8 mouse cellular contexts compared by ENCODE assay signal in the genomic region with DNA sequence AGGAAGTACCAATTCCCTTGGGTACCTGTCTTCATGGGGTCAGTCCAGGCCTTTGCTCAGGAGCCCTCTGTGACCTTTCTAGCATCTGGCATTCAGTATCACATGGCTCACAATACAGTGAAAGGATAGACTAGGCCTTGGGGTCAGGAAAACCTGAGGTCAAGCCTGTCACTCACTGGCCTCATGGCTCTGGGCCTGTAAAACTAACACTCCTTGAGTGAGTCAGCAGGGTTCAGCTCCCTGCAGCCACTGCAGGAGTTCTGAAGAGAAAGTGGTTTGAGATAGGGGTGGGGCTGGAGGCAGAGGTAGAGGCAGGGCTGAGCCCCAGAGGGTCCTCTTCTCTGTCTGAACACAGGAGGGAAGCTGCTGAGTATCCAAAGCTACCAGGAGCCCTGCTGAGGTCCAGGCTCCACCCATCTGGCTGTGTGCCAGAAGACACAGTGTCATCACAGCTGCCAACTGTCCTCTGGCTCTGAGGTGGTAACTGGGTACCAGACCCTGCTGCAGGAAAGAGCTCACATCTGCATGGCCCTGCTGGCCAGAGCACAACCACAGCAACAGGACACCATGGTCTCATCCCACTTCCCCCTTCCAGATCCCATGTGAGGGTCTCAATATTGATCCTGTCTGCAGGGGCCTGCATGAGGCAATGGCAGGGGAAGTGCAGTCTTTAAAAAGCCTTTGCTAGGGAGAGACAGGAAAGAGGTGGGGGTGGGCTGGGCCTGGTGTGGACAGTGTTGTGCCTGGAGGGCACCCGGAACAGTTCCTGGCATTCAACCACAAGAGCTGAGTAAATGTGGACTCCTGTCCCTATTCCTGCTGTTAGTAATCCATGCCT. TPM values are rescaled to one million over a fixed set of nuclear protein-coding genes. Genes with fewer than 3 reads are reported as not detected.
DNase-seq lines count a peak whose midpoint lies in the region; ATAC-seq and TF ChIP-seq lines count a peak whose summit lies in the region.
"Not testable (repeated sequence)": the region's sequence is repeated elsewhere in the genome, so short reads cannot be mapped to it uniquely, and the experiment has no call there.

No protein-coding gene starts in this region.

- H3K27ac ChIP-seq in cortical plate, adult 2 months (ENCODE audit: insufficient read depth, low read length) = peak overlapping the region; percentile 76
- H3K27ac ChIP-seq in forebrain, embryonic 14.5 days (ENCODE audit: low read depth, low read length); hindbrain, embryonic 13.5 days; lung, embryonic 14.5 days (ENCODE audit: low read depth); neural tube, embryonic 12.5 days: not testable (repeated sequence)
- H3K27ac ChIP-seq in layer of hippocampus, adult 2 months = peak overlapping the region; percentile 88

- not testable (repeated sequence) for H3K9me3 ChIP-seq in forebrain, embryonic 14.5 days (replicated peaks; ENCODE audit: control insufficient read depth, low read length); hindbrain, embryonic 13.5 days; lung, embryonic 14.5 days (ENCODE audit: low read depth, low read length); neural tube, embryonic 12.5 days

- 62% methylated on average over 1 of the region's 1 CpGs for WGBS in forebrain, embryonic 14.5 days
- WGBS in hindbrain, embryonic 13.5 days = 32% methylated on average over 1 of the region's 1 CpGs
- 55% methylated on average over 1 of the region's 1 CpGs for WGBS in lung, embryonic 14.5 days
- WGBS in neural tube, embryonic 12.5 days = 32% methylated on average over 1 of the region's 1 CpGs

- not testable (repeated sequence) for H3K9ac ChIP-seq in forebrain, embryonic 14.5 days (ENCODE audit: low read length); hindbrain, embryonic 13.5 days; lung, embryonic 14.5 days; neural tube, embryonic 12.5 days

- DNase-seq in MN1 (ENCODE audit: low spot score) = peak; percentile 66
- not testable (repeated sequence) for DNase-seq in forebrain, embryonic 14.5 days (ENCODE audit: low spot score); layer of hippocampus, adult 2 months (ENCODE audit: low spot score in 2 of 2); lung, embryonic 14.5 days
- DNase-seq in thymus, postnatal 25 days = peak; percentile 45

- TF ChIP-seq POLR2A in cortical plate, adult 2 months (IDR thresholded peaks at IDR 0.05; ENCODE audit: extremely low read depth, insufficient read depth, low read length) = not testable (repeated sequence)

- not testable (repeated sequence) for H3K4me3 ChIP-seq in cortical plate, adult 2 months (ENCODE audit: insufficient read depth, low read length); forebrain, embryonic 14.5 days (ENCODE audit: low read depth, low read length); hindbrain, embryonic 13.5 days; layer of hippocampus, adult 2 months; lung, embryonic 14.5 days (ENCODE audit: low read depth, low read length); neural tube, embryonic 12.5 days

- TF ChIP-seq CTCF in cortical plate, adult 2 months (IDR thresholded peaks at IDR 0.05; ENCODE audit: extremely low read depth, insufficient read depth, low read length); layer of hippocampus, adult 2 months (conservative IDR thresholded peaks at IDR 0.05); lung, embryonic 14.5 days (IDR thresholded peaks at IDR 0.05; ENCODE audit: low read depth): not testable (repeated sequence)

- H3K36me3 ChIP-seq in forebrain, embryonic 14.5 days (ENCODE audit: control insufficient read depth, insufficient read depth, low read length); hindbrain, embryonic 13.5 days; lung, embryonic 14.5 days (ENCODE audit: insufficient read depth); neural tube, embryonic 12.5 days: not testable (repeated sequence)

- ATAC-seq in forebrain, embryonic 14.5 days = peak; percentile 38; the same call in 1 of the 2 replicates
- peak; percentile 44; the same call in 1 of the 2 replicates for ATAC-seq in hindbrain, embryonic 13.5 days (ENCODE audit: low FRiP score)
- ATAC-seq in lung, embryonic 14.5 days (ENCODE audit: insufficient read depth) = peak; percentile 48
- ATAC-seq in neural tube, embryonic 12.5 days (ENCODE audit: low FRiP score, low read depth) = peak; percentile 60

- not testable (repeated sequence) for H3K4me2 ChIP-seq in forebrain, embryonic 14.5 days (ENCODE audit: low read length); hindbrain, embryonic 13.5 days; lung, embryonic 14.5 days; neural tube, embryonic 12.5 days (replicated peaks)

- not testable (repeated sequence) for H3K4me1 ChIP-seq in cortical plate, adult 2 months (ENCODE audit: control insufficient read depth, insufficient read depth, low read length); forebrain, embryonic 14.5 days (ENCODE audit: control insufficient read depth, insufficient read depth, low read length); lung, embryonic 14.5 days (ENCODE audit: insufficient read depth)
- peaks cover 33% of the 10 kb centered on the region for H3K4me1 ChIP-seq in hindbrain, embryonic 13.5 days (replicated peaks)
- H3K4me1 ChIP-seq in neural tube, embryonic 12.5 days = peaks cover 20% of the 10 kb centered on the region

- H3K27me3 ChIP-seq in forebrain, embryonic 14.5 days (replicated peaks; ENCODE audit: control insufficient read depth, insufficient read depth, low read length); hindbrain, embryonic 13.5 days; lung, embryonic 14.5 days (ENCODE audit: insufficient read depth, low read length); neural tube, embryonic 12.5 days (replicated peaks): not testable (repeated sequence)

RNA-seq across cellular contexts. Expression of gene Slc16a1, which starts 31.9 kb away (rescaled TPM):
- 20.4 and 24.6 TPM in 2 replicates for polyA plus RNA-seq in cortical plate, adult 2 months (2012; rRNA removed)
- polyA plus RNA-seq in forebrain, embryonic 14.5 days (2014; fragmentation: Nextera tagmentation; extraction: Ambion mirVana) = 18.1 and 21.2 TPM in 2 replicates
- 8.3 and 8.4 TPM in 2 replicates for polyA plus RNA-seq in hindbrain, embryonic 13.5 days (2015; fragmentation: Nextera tagmentation; extraction: Ambion mirVana)
- total RNA-seq in layer of hippocampus, adult 2 months (2021) = 10 to 100 TPM; 20.8 to 22.0 TPM
- 31.0 and 33.4 TPM in 2 replicates for polyA plus RNA-seq in lung, embryonic 14.5 days (2014; fragmentation: Nextera tagmentation; extraction: Ambion mirVana)
- polyA plus RNA-seq in neural tube, embryonic 12.5 days (2016; fragmentation: Nextera tagmentation; extraction: Ambion mirVana) = 17.9 and 21.3 TPM in 2 replicates
